Mouse (Mus musculus) stomach, postnatal 0 days (tissue): ENCODE results near the gene Utrn.

Experiments
- CTCF ChIP-seq: IDR thresholded peaks from 2 replicates; pipeline ENCODE4 v1.5.1; 2016; ENCODE audit warnings: antibody characterized with exemption, low read depth, mild to moderate bottlenecking, moderate library complexity
- EP300 ChIP-seq: optimal IDR thresholded peaks from 2 replicates; pipeline ENCODE3; 2016; ENCODE audit warnings: antibody characterized with exemption

- no peak for TF ChIP-seq EP300
- no peak for TF ChIP-seq CTCF
These were observed 223.0 kb downstream of the Utrn start for GRCm38 (mm10) chr10:12646119-12646518.
